Mouse (Mus musculus) urinary bladder, postnatal 10 days (tissue): ENCODE measurements around the gene Ptgfr.

Experiments
- DNase-seq: peaks from one replicate; pipeline ENCODE4 v3.0.0; 2022; ENCODE audit warnings: low spot score

Ptgfr gene

GRCm38 (mm10) chr3:151836871-151837680 is at the start of gene Ptgfr:
TSS of gene Ptgfr (minus strand) at chr3:151837630.
- no peak for DNase-seq

- no peak for DNase-seq
These were observed 46.5 kb upstream of the Ptgfr start for GRCm38 (mm10) chr3:151883881-151884280.

GRCm38 (mm10) chr3:151879981-151880380 is 42.6 kb upstream of the Ptgfr start:
- no peak for DNase-seq

GRCm38 (mm10) chr3:151868970-151869369 is 31.5 kb upstream of the Ptgfr start:
- DNase-seq = no peak

GRCm38 (mm10) chr3:151851344-151851743 is 13.9 kb upstream of the Ptgfr start:
- DNase-seq = no peak

GRCm38 (mm10) chr3:151850621-151851020 is 13.2 kb upstream of the Ptgfr start:
- no peak for DNase-seq

GRCm38 (mm10) chr3:151846292-151846691 is 8.9 kb upstream of the Ptgfr start:
- DNase-seq = no peak

- DNase-seq = no peak
These were observed 7.1 kb upstream of the Ptgfr start for GRCm38 (mm10) chr3:151844361-151845154.

- no peak for DNase-seq
These were observed 3.3 kb upstream of the Ptgfr start for GRCm38 (mm10) chr3:151840688-151841087.

- DNase-seq = no peak
These were observed 942 bp upstream of the Ptgfr start for GRCm38 (mm10) chr3:151838372-151838771.

GRCm38 (mm10) chr3:151837749-151838148 is 319 bp upstream of the Ptgfr start:
- no peak for DNase-seq

GRCm38 (mm10) chr3:151836451-151836850 is 979 bp downstream of the Ptgfr start:
- no peak for DNase-seq

GRCm38 (mm10) chr3:151835831-151836230 is 1.6 kb downstream of the Ptgfr start:
- no peak for DNase-seq

GRCm38 (mm10) chr3:151827950-151828610 is 9.3 kb downstream of the Ptgfr start:
- no peak for DNase-seq

- no peak for DNase-seq
These were observed 17.6 kb downstream of the Ptgfr start for GRCm38 (mm10) chr3:151819811-151820210.

GRCm38 (mm10) chr3:151818265-151818664 is 19.2 kb downstream of the Ptgfr start:
- DNase-seq = no peak

- DNase-seq = no peak
These were observed 28.8 kb downstream of the Ptgfr start for GRCm38 (mm10) chr3:151808613-151809012.

GRCm38 (mm10) chr3:151788622-151789021 is 48.8 kb downstream of the Ptgfr start:
- DNase-seq = no peak

- DNase-seq = no peak
These were observed 62.3 kb downstream of the Ptgfr start for GRCm38 (mm10) chr3:151775089-151775488.

GRCm38 (mm10) chr3:151771074-151771473 is 66.4 kb downstream of the Ptgfr start:
- no peak for DNase-seq

GRCm38 (mm10) chr3:151749737-151750136 is 87.7 kb downstream of the Ptgfr start, which contains the start of gene Ifi44:
TSS of gene Ifi44 (minus strand) at chr3:151749960.
- DNase-seq = no peak

- no peak for DNase-seq
These were observed 88.9 kb downstream of the Ptgfr start for GRCm38 (mm10) chr3:151748514-151748913.
